Mouse (Mus musculus) erythroblast, embryonic 14.5 days (primary cell): ENCODE measurements around the gene Rpia.

ENCODE experiments used
- GATA1 ChIP-seq: IDR thresholded peaks from 2 replicates; pipeline ENCODE4 v1.6.1; 2012; ENCODE audit warnings: low read length, inconsistent platforms, mixed read lengths
- TAL1 ChIP-seq: IDR thresholded peaks from 3 replicates; pipeline ENCODE4 v1.6.1; 2012; ENCODE audit warnings: low read length, inconsistent platforms, mixed read lengths

DNA sequence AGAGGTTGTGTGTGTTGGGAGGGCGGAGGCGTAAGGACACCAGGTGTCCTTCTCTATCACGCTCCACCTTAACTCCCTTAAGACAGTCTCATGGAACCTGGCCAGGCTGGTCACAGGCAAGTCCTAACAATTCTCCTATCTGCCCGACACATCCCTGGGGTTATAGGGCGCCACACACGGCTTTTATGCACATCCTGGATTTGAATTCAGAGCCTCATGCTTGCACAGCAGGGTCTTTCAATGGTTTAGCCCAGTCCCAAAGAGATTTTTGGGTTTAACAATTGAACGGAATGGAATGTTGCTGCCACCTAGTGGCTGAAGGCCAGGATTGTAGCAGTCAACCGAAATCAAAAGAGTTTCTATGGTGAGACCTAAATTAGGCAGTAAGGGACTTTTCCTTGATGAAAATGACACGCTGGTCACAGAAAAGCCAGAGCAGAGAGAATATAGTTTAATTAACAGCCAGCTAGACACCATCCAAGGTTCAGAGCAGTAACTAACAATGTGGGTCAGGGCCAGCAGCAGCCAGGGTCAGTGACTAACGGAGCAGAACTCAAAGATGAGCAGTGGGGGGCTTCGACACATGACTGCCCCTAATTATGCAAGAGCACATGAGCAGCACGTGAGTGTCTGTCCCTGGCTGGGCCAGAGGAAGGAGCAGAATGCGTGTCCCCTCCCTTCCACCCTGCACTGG, 13.9 kb upstream of the Rpia start:
- no peak for TF ChIP-seq GATA1
- TF ChIP-seq TAL1, result no peak
